Mouse (Mus musculus) liver, adult 2 months (tissue): ENCODE measurements around the gene Ier5l. TPM values are rescaled to one million over a fixed set of nuclear protein-coding genes. Genes with fewer than 3 reads are reported as not detected.
A peak's percentile ranks its signal among the peaks of the same experiment; 100 is the strongest.

Source experiments
- DNase-seq: peaks from one replicate; pipeline ENCODE4 v3.0.0-alpha.2; 2011; ENCODE audit warnings: low read depth, low spot score; ENCODE audit errors: extremely low read depth
- H3K27ac ChIP-seq: fragments of 200-500 bp; replicated peaks from 2 replicates; pipeline ENCODE4 v1.5.1; 2012; ENCODE audit warnings: low read depth, mild to moderate bottlenecking, control low read depth, inconsistent platforms, low read length; ENCODE audit not compliant: insufficient read depth
- H3K27me3 ChIP-seq: fragments of 200-500 bp; 2 replicates; pipeline ENCODE4 v1.6.1; 2012; ENCODE audit warnings: mild to moderate bottlenecking, moderate library complexity, low read length, inconsistent platforms; ENCODE audit not compliant: control insufficient read depth, insufficient read depth
- H3K36me3 ChIP-seq: fragments of 200-500 bp; 2 replicates; pipeline ENCODE4 v1.6.1; 2012; ENCODE audit warnings: low read length, inconsistent platforms; ENCODE audit not compliant: control insufficient read depth, insufficient read depth
- H3K4me1 ChIP-seq: fragments of 200-500 bp; 2 replicates; pipeline ENCODE4 v1.6.1; 2011; ENCODE audit warnings: low read length; ENCODE audit not compliant: control insufficient read depth, insufficient read depth
- H3K4me3 ChIP-seq: fragments of 200-500 bp; 2 replicates; pipeline ENCODE4 v1.5.1; 2011; ENCODE audit warnings: low read depth, mild to moderate bottlenecking, control low read depth, low read length, moderate library complexity; ENCODE audit not compliant: insufficient read depth
- H3K79me2 ChIP-seq: fragments of 200-500 bp; 2 replicates; pipeline ENCODE4 v1.6.1; 2012; ENCODE audit warnings: inconsistent platforms, mild to moderate bottlenecking, low read length, moderate library complexity; ENCODE audit not compliant: control insufficient read depth, insufficient read depth
- H3K9ac ChIP-seq: fragments of 200-500 bp; 2 replicates; pipeline ENCODE4 v1.6.1; 2012; ENCODE audit warnings: low read depth, mild to moderate bottlenecking, control low read depth, inconsistent platforms, low read length
- CTCF ChIP-seq: fragments of 200-500 bp; IDR thresholded peaks from 2 replicates; pipeline ENCODE4 v1.5.1; 2011; ENCODE audit warnings: low read depth, low read length, control low read depth
- POLR2A ChIP-seq: fragments of 200-500 bp; IDR thresholded peaks from 2 replicates; pipeline ENCODE4 v1.6.1; 2011; ENCODE audit warnings: low read length, control low read depth; ENCODE audit not compliant: insufficient read depth; ENCODE audit errors: extremely low read depth
- WGBS: fragments of 180-500 bp; shearing (Covaris S2); methylation state at CpG from one replicate; pipeline ENCODE4 v1.1.7; 2018; 5-methylcytosine and 5-hydroxymethylcytosine counted together
- polyA plus RNA-seq: library from polyadenylated mRNA; depleted of rRNA; stranded (reverse); fragments of >200 nt; gene quantifications from 2 replicates; pipeline ENCODE4 v1.2.3, GENCODE M21; 2012; rRNA removed
- total RNA-seq: library from RNA; depleted of rRNA; stranded (reverse); fragments of >200 nt; gene quantifications from 2 replicates; pipeline ENCODE4 v1.2.3, GENCODE M21; 2014; rRNA removed

Ier5l gene
- total and polyA plus RNA-seq, 2 experiments = 0.55 to 1.1 TPM

GRCm38 (mm10) chr2:30436809-30437208 lies 37.2 kb downstream of the Ier5l start:
- peaks cover 4% of the 10 kb centered on the region; the same call in 1 of the 2 replicates for H3K4me1 ChIP-seq
- H3K9ac ChIP-seq = no peak overlapping the region
- H3K4me3 ChIP-seq = no peak overlapping the region
- no peak for TF ChIP-seq POLR2A
- TF ChIP-seq CTCF = no peak
- WGBS = 89% methylated on average over 4 of the region's 4 CpGs
- H3K27ac ChIP-seq = no peak overlapping the region
- no peak for DNase-seq
- H3K27me3 ChIP-seq = no peaks in the 10 kb centered on the region
- no peaks in the 10 kb centered on the region for H3K79me2 ChIP-seq
- H3K36me3 ChIP-seq = peaks cover 12% of the 10 kb centered on the region; the same call in 1 of the 2 replicates

- peak; percentile 68 for TF ChIP-seq CTCF
- TF ChIP-seq POLR2A = no peak
- H3K36me3 ChIP-seq = peaks cover 14% of the 10 kb centered on the region; the same call in 1 of the 2 replicates
- DNase-seq = peak; percentile 37
- H3K4me1 ChIP-seq = peaks cover 4% of the 10 kb centered on the region; the same call in 1 of the 2 replicates
- no peak overlapping the region for H3K27ac ChIP-seq
- no peak overlapping the region for H3K9ac ChIP-seq
- H3K27me3 ChIP-seq = no peaks in the 10 kb centered on the region
- no peak overlapping the region for H3K4me3 ChIP-seq
- 66% methylated on average over 5 of the region's 5 CpGs for WGBS
- no peaks in the 10 kb centered on the region for H3K79me2 ChIP-seq
Measured at GRCm38 (mm10) chr2:30436156-30436545, 37.9 kb downstream of the Ier5l start.

- Histone ChIP-seq H3K4me1 (peaks cover 2% of the 10 kb centered on the region; the same call in 1 of the 2 replicates), H3K27ac (no peak overlapping the region), H3K27me3 (no peaks in the 10 kb centered on the region), H3K9ac (no peak overlapping the region), H3K4me3 (no peak overlapping the region), H3K79me2 (no peaks in the 10 kb centered on the region), H3K36me3 (peaks cover 14% of the 10 kb centered on the region; the same call in 1 of the 2 replicates)
- WGBS = 52% methylated on average over 5 of the region's 5 CpGs
- DNase-seq = no peak
- TF ChIP-seq POLR2A (no peak), CTCF (peak; percentile 77)
Measured at GRCm38 (mm10) chr2:30435326-30436155, 38.5 kb downstream of the Ier5l start.

DNA sequence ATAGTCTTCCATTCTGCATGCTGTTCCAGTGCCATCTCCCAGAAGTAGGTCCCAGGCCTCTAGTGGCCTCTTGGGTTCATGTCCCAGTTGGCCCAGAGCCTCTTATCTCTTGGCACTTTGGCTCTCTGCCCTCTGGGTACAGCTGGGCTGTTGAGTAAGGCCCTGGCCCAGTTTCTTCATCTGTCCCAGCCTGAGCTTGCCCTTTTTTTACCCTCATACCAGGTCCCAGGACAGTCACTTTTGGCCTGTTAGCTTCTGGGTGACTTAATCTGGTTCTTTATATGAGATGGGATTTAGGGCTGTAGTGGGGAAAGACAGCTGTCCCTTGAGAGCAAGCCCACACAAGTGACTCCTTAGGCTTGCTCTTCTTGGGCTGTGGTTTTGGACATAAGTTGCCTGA lies 44.9 kb downstream of the Ier5l start:
- no peak overlapping the region; the same call in 1 of the 2 replicates for H3K27ac ChIP-seq

More for the DNA sequence above, 44.9 kb downstream of the Ier5l start:
- no peak for TF ChIP-seq POLR2A
- TF ChIP-seq CTCF = no peak
- Histone ChIP-seq H3K36me3 (peaks cover 11% of the 10 kb centered on the region; the same call in 1 of the 2 replicates), H3K9ac (no peak overlapping the region), H3K4me3 (no peak overlapping the region), H3K27me3 (no peaks in the 10 kb centered on the region), H3K79me2 (peaks cover 2% of the 10 kb centered on the region; the same call in 1 of the 2 replicates), H3K4me1 (peaks cover 7% of the 10 kb centered on the region)
- DNase-seq = peak; percentile 96

Other genes with a start within 250 kb of the Ier5l start
- gene Lrrc8a, start 236.5 kb downstream of the Ier5l start, total RNA-seq = 8.5 and 14.0 TPM in 2 replicates
- gene Lrrc8a, start 236.5 kb downstream of the Ier5l start, polyA plus RNA-seq = 22.6 and 24.1 TPM in 2 replicates
- 4.2 and 5.1 TPM in 2 replicates for gene Gm28035, start 233.7 kb downstream of the Ier5l start, total RNA-seq
- 5.9 and 8.6 TPM in 2 replicates for gene Gm28035, start 233.7 kb downstream of the Ier5l start, polyA plus RNA-seq
- gene Phyhd1, start 208.0 kb downstream of the Ier5l start, total RNA-seq = 87.4 and 97.7 TPM in 2 replicates
- gene Phyhd1, start 208.0 kb downstream of the Ier5l start, polyA plus RNA-seq = 154 and 158 TPM in 2 replicates
- not detected in 2 replicates for gene Gm28038, start 193.2 kb downstream of the Ier5l start, total RNA-seq
- not detected in 2 replicates for gene Gm28038, start 193.2 kb downstream of the Ier5l start, polyA plus RNA-seq
- 12.2 and 14.7 TPM in 2 replicates for gene Dolk, start 187.9 kb downstream of the Ier5l start, total RNA-seq
- 20.3 and 20.6 TPM in 2 replicates for gene Dolk, start 187.9 kb downstream of the Ier5l start, polyA plus RNA-seq
- gene Nup188, start 187.8 kb downstream of the Ier5l start, total RNA-seq = 4.1 and 6.2 TPM in 2 replicates
- gene Nup188, start 187.8 kb downstream of the Ier5l start, polyA plus RNA-seq = 6.0 and 9.6 TPM in 2 replicates
- 23.3 and 23.5 TPM in 2 replicates for gene Sh3glb2, start 114.9 kb downstream of the Ier5l start, total RNA-seq
- 50.0 and 62.0 TPM in 2 replicates for gene Sh3glb2, start 114.9 kb downstream of the Ier5l start, polyA plus RNA-seq
- 30.7 and 37.2 TPM in 2 replicates for gene Miga2, start 110.0 kb downstream of the Ier5l start, total RNA-seq
- 46.5 and 52.2 TPM in 2 replicates for gene Miga2, start 110.0 kb downstream of the Ier5l start, polyA plus RNA-seq
- 8.9 and 11.2 TPM in 2 replicates for gene Dolpp1, start 82.0 kb downstream of the Ier5l start, total RNA-seq
- gene Dolpp1, start 82.0 kb downstream of the Ier5l start, polyA plus RNA-seq = 44.8 and 47.3 TPM in 2 replicates
- gene Crat, start 58.4 kb downstream of the Ier5l start, total RNA-seq = 9.2 and 24.3 TPM in 2 replicates
- gene Crat, start 58.4 kb downstream of the Ier5l start, polyA plus RNA-seq = 65.2 and 92.6 TPM in 2 replicates
- gene Ptpa, start 58.2 kb downstream of the Ier5l start, total RNA-seq = 18.3 and 25.1 TPM in 2 replicates
- gene Ptpa, start 58.2 kb downstream of the Ier5l start, polyA plus RNA-seq = 48.9 and 54.3 TPM in 2 replicates
- 0.46 TPM in 1 of 2 replicates, not detected in the other for gene Cstad, start 120.8 kb upstream of the Ier5l start, total RNA-seq
- not detected in 2 replicates for gene Cstad, start 120.8 kb upstream of the Ier5l start, polyA plus RNA-seq